Mouse (Mus musculus): Measurements from ENCODE around the gene Mgll.

DNA sequence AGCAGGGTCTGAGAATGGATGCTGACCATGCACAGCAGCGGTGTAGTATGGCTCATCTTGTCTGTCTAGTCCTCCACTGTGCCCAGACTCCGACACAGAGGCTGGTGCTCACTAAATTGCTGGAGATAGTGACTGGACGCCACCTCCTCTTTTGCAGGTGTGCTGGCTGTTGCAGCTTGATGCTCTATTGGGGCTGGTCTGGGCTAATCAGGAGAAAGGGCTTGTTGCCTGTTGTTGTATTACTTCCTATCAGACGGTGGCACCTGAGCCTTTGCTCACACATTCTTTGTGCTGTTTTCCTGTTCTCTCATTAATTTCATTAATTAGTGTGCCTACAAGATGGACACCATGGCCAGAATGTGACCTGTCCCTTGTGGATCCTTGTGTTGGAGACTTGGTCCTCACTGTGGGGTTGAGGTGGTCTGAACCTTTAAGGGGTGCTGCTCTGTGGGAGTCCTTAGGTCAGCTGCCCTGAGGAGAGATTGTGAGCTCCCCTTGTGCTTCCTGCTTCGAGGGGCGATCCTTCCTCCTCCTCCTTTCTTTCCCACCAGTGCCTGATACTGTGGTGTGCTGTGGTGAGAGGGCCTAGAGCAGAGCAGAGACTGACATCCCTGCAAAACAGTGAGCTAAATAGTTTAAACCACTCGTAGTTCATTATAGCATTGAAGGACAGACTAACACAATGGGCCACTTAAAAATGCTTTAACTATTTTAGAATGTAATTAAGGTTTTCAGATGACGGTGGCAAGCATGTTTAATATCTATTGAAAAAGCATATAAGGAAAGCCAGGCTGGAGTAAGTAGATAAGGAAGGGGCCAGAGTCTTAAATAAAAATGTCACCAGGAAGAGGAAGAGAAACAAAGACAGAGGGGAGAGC, 15.6 kb upstream of the Mgll start:
- TF ChIP-seq POLR2A (IDR thresholded peaks at IDR 0.05; ENCODE audit: borderline replicate concordance, insufficient read depth, low read length) (no peak), CTCF (IDR thresholded peaks at IDR 0.05; ENCODE audit: borderline replicate concordance, insufficient read depth, low read depth, low read length) (no peak)

Data from cerebellum, adult 2 months (tissue).